Mouse (Mus musculus): ENCODE results near the gene Ap5z1. TPM values are rescaled to one million over a fixed set of nuclear protein-coding genes. Genes with fewer than 3 reads are reported as not detected.

Ap5z1 gene
- total and polyA plus RNA-seq, 2 experiments from 2014 or later, result 7.8 to 16.7 TPM

- no peak overlapping the region for H3K9ac ChIP-seq
- no peaks in the 10 kb centered on the region for H3K27me3 ChIP-seq (ENCODE audit: insufficient read depth, low read length)
- no peak for ATAC-seq
- TF ChIP-seq CTCF (IDR thresholded peaks at IDR 0.05; ENCODE audit: low read depth), result no peak
- H3K4me1 ChIP-seq (ENCODE audit: insufficient read depth), result peaks cover 9% of the 10 kb centered on the region
- H3K27ac ChIP-seq (ENCODE audit: low read depth, low read length), result no peak overlapping the region
- no peaks in the 10 kb centered on the region for H3K9me3 ChIP-seq (ENCODE audit: low read length)
- no peak overlapping the region for H3K4me2 ChIP-seq (ENCODE audit: low read depth)
- no peak for DNase-seq
- H3K36me3 ChIP-seq (ENCODE audit: insufficient read depth), result no peaks in the 10 kb centered on the region; the same call in 1 of the 2 replicates
- H3K4me3 ChIP-seq (ENCODE audit: low read depth, low read length), result no peak overlapping the region
- 77% methylated on average over 14 of the region's 14 CpGs for WGBS
Observed at GRCm38 (mm10) chr5:142443994-142444393, 19.8 kb upstream of the Ap5z1 start.

- Histone ChIP-seq H3K4me1 (ENCODE audit: insufficient read depth) (peaks cover 6% of the 10 kb centered on the region), H3K4me2 (ENCODE audit: low read depth) (no peak overlapping the region), H3K27ac (ENCODE audit: low read depth, low read length) (no peak overlapping the region), H3K27me3 (ENCODE audit: insufficient read depth, low read length) (no peaks in the 10 kb centered on the region), H3K4me3 (ENCODE audit: low read depth, low read length) (no peak overlapping the region), H3K9me3 (ENCODE audit: low read length) (no peaks in the 10 kb centered on the region), H3K9ac (no peak overlapping the region), H3K36me3 (ENCODE audit: insufficient read depth) (peaks cover 1% of the 10 kb centered on the region)
- no peak for DNase-seq
- WGBS, result 67% methylated on average over 11 of the region's 11 CpGs
- no peak for TF ChIP-seq CTCF (IDR thresholded peaks at IDR 0.05; ENCODE audit: low read depth)
- ATAC-seq, result no peak
Observed at GRCm38 (mm10) chr5:142444791-142445531, 18.8 kb upstream of the Ap5z1 start.

- TF ChIP-seq CTCF (IDR thresholded peaks at IDR 0.05; ENCODE audit: low read depth), result no peak
- WGBS, result 49% methylated on average over 8 of the region's 8 CpGs
- ATAC-seq (no peak), DNase-seq (no peak)
- Histone ChIP-seq H3K36me3 (ENCODE audit: insufficient read depth) (peaks cover 9% of the 10 kb centered on the region), H3K4me3 (ENCODE audit: low read depth, low read length) (no peak overlapping the region), H3K4me1 (ENCODE audit: insufficient read depth) (0 out of 2 replicates have a peak, but pooled peaks cover 3% of the 10 kb centered on the region), H3K4me2 (ENCODE audit: low read depth) (no peak overlapping the region), H3K27ac (ENCODE audit: low read depth, low read length) (no peak overlapping the region), H3K9ac (no peak overlapping the region), H3K9me3 (ENCODE audit: low read length) (no peaks in the 10 kb centered on the region), H3K27me3 (ENCODE audit: insufficient read depth, low read length) (no peaks in the 10 kb centered on the region)
Observed at GRCm38 (mm10) chr5:142445709-142446108, 18.0 kb upstream of the Ap5z1 start.

GRCm38 (mm10) chr5:142448076-142448475 lies 15.7 kb upstream of the Ap5z1 start:
- Histone ChIP-seq H3K4me1 (ENCODE audit: insufficient read depth) (0 out of 2 replicates have a peak, but pooled peaks cover 3% of the 10 kb centered on the region), H3K4me2 (ENCODE audit: low read depth) (no peak overlapping the region), H3K36me3 (ENCODE audit: insufficient read depth) (peaks cover 18% of the 10 kb centered on the region), H3K4me3 (ENCODE audit: low read depth, low read length) (no peak overlapping the region), H3K27ac (ENCODE audit: low read depth, low read length) (no peak overlapping the region), H3K9ac (no peak overlapping the region), H3K27me3 (ENCODE audit: insufficient read depth, low read length) (no peaks in the 10 kb centered on the region), H3K9me3 (ENCODE audit: low read length) (no peaks in the 10 kb centered on the region)
- peak; percentile 100 for TF ChIP-seq CTCF (IDR thresholded peaks at IDR 0.05; ENCODE audit: low read depth)
- peak; percentile 86 for ATAC-seq
- DNase-seq, result peak; percentile 96
- WGBS, result 14% methylated on average over 9 of the region's 9 CpGs

GRCm38 (mm10) chr5:142448623-142449022 lies 15.1 kb upstream of the Ap5z1 start:
- Histone ChIP-seq H3K36me3 (ENCODE audit: insufficient read depth) (peaks cover 23% of the 10 kb centered on the region), H3K9me3 (ENCODE audit: low read length) (no peaks in the 10 kb centered on the region), H3K27me3 (ENCODE audit: insufficient read depth, low read length) (no peaks in the 10 kb centered on the region), H3K4me1 (ENCODE audit: insufficient read depth) (0 out of 2 replicates have a peak, but pooled peaks cover 3% of the 10 kb centered on the region), H3K4me2 (ENCODE audit: low read depth) (no peak overlapping the region), H3K4me3 (ENCODE audit: low read depth, low read length) (no peak overlapping the region), H3K27ac (ENCODE audit: low read depth, low read length) (no peak overlapping the region), H3K9ac (no peak overlapping the region)
- DNase-seq, result no peak
- WGBS, result 87% methylated on average over 12 of the region's 12 CpGs
- no peak for ATAC-seq
- TF ChIP-seq CTCF (IDR thresholded peaks at IDR 0.05; ENCODE audit: low read depth), result no peak

GRCm38 (mm10) chr5:142450846-142451245 lies 12.9 kb upstream of the Ap5z1 start:
- no peak for ATAC-seq
- no peak overlapping the region for H3K4me3 ChIP-seq (ENCODE audit: low read depth, low read length)
- no peak overlapping the region for H3K27ac ChIP-seq (ENCODE audit: low read depth, low read length)
- H3K9me3 ChIP-seq (ENCODE audit: low read length), result no peaks in the 10 kb centered on the region
- DNase-seq, result no peak
- WGBS, result 87% methylated on average over 9 of the region's 9 CpGs
- no peak overlapping the region for H3K4me2 ChIP-seq (ENCODE audit: low read depth)
- no peaks in the 10 kb centered on the region for H3K27me3 ChIP-seq (ENCODE audit: insufficient read depth, low read length)
- no peak for TF ChIP-seq CTCF (IDR thresholded peaks at IDR 0.05; ENCODE audit: low read depth)
- peaks cover 39% of the 10 kb centered on the region for H3K36me3 ChIP-seq (ENCODE audit: insufficient read depth)
- H3K9ac ChIP-seq, result no peak overlapping the region
- no peaks in the 10 kb centered on the region for H3K4me1 ChIP-seq (ENCODE audit: insufficient read depth)

GRCm38 (mm10) chr5:142451759-142452158 lies 12.0 kb upstream of the Ap5z1 start:
- Histone ChIP-seq H3K4me3 (ENCODE audit: low read depth, low read length) (no peak overlapping the region), H3K4me2 (ENCODE audit: low read depth) (no peak overlapping the region), H3K9me3 (ENCODE audit: low read length) (no peaks in the 10 kb centered on the region), H3K27ac (ENCODE audit: low read depth, low read length) (no peak overlapping the region), H3K4me1 (ENCODE audit: insufficient read depth) (no peaks in the 10 kb centered on the region), H3K9ac (no peak overlapping the region), H3K27me3 (ENCODE audit: insufficient read depth, low read length) (no peaks in the 10 kb centered on the region), H3K36me3 (ENCODE audit: insufficient read depth) (peaks cover 43% of the 10 kb centered on the region)
- DNase-seq (no peak), ATAC-seq (no peak)
- 7% methylated on average over 1 of the region's 1 CpGs for WGBS
- TF ChIP-seq CTCF (IDR thresholded peaks at IDR 0.05; ENCODE audit: low read depth), result no peak
